Mouse (Mus musculus) frontal cortex, postnatal 10 days (tissue): ENCODE measurements at regions not wholly inside any gene's neighbourhood (a gene's known extent, or its start where the extent isn't known, plus 50 kb on each side); places are given as distances from the start of the nearest gene placed in this dataset.
"Not testable (repeated sequence)": the region's sequence is repeated elsewhere in the genome, so short reads cannot be mapped to it uniquely, and the experiment has no call there.

Experiments
- DNase-seq, 2 experiments: peaks; one replicate each; pipeline ENCODE4 v3.0.0; 2022; ENCODE audit warnings: low spot score in 2 of 2, mixed read lengths in 1 of 2

- DNase-seq = no peak
Measured at GRCm38 (mm10) chr6:70160442-70160841, 631.6 kb downstream of the Rpia start.

GRCm38 (mm10) chr6:70155771-70156170, 636.3 kb downstream of the Rpia start:
- not testable (repeated sequence) for DNase-seq

GRCm38 (mm10) chr6:70151098-70151838, 640.8 kb downstream of the Rpia start:
- DNase-seq = not testable (repeated sequence)

- no peak for DNase-seq
Measured at GRCm38 (mm10) chr6:70146986-70147385, 645.0 kb downstream of the Rpia start.

- DNase-seq = not testable (repeated sequence)
Measured at GRCm38 (mm10) chr6:70143341-70143740, 648.7 kb downstream of the Rpia start.

GRCm38 (mm10) chr6:70116811-70117210, 675.2 kb downstream of the Rpia start:
- peak in 1 of 2 experiments; percentile 2 for DNase-seq

GRCm38 (mm10) chr6:70111892-70112291, 680.1 kb downstream of the Rpia start:
- DNase-seq = no peak

- not testable (repeated sequence) for DNase-seq
Measured at GRCm38 (mm10) chr6:70109412-70109811, 682.6 kb downstream of the Rpia start.

- no peak for DNase-seq
Measured at GRCm38 (mm10) chr6:70103781-70104180, 688.3 kb downstream of the Rpia start.

- not testable (repeated sequence) for DNase-seq
Measured at GRCm38 (mm10) chr6:70103174-70103573, 688.9 kb downstream of the Rpia start.

- DNase-seq = no peak
Measured at GRCm38 (mm10) chr6:70088041-70088440, 704.0 kb downstream of the Rpia start.

- DNase-seq = no peak
Measured at GRCm38 (mm10) chr6:70073841-70074240, 718.2 kb downstream of the Rpia start.

GRCm38 (mm10) chr6:70072007-70072406, 720.0 kb downstream of the Rpia start:
- DNase-seq = no peak

GRCm38 (mm10) chr6:70067716-70068415, 724.2 kb downstream of the Rpia start:
- no peak for DNase-seq

GRCm38 (mm10) chr6:70059028-70059427, 733.0 kb downstream of the Rpia start:
- no peak for DNase-seq

- no peak for DNase-seq
Measured at GRCm38 (mm10) chr6:70058374-70058773, 733.7 kb downstream of the Rpia start.

GRCm38 (mm10) chr6:70040894-70041293, 751.1 kb downstream of the Rpia start:
- DNase-seq = no peak

- no peak for DNase-seq
Measured at GRCm38 (mm10) chr6:70033674-70034073, 758.4 kb downstream of the Rpia start.

GRCm38 (mm10) chr6:70011555-70011954, 780.5 kb downstream of the Rpia start:
- DNase-seq = no peak
